Mouse (Mus musculus): Measurements from ENCODE around the gene Gm10644. TPM values are rescaled to one million over a fixed set of nuclear protein-coding genes. Genes with fewer than 3 reads are reported as not detected.
A peak's percentile ranks its signal among the peaks of the same experiment; 100 is the strongest.

The Gm10644 gene
- total RNA-seq, 2 experiments from 2014 or later: 0.49 to 0.54 TPM

DNA sequence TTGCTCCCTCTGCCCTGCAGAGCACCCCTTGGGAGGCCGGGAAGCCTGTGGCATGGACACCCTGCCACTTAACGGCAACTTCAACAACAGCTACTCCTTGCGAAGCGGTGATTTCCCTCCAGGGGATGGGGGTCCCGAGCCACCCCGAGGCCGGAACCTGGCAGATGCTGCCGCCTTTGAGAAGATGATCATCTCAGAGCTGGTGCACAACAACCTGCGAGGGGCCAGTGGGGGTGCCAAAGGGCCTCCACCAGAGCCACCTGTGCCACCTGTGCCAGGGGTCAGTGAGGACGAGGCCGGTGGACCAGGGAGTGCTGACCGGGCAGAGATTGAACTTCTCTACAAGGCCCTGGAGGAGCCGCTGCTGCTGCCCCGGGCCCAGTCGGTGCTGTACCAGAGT lies 16.7 kb downstream of the Gm10644 start:
- peak in 1 of 2 experiments; percentile 2 for DNase-seq (ENCODE audit: extremely low spot score in 1 of 2, low spot score in 1 of 2)

DNA sequence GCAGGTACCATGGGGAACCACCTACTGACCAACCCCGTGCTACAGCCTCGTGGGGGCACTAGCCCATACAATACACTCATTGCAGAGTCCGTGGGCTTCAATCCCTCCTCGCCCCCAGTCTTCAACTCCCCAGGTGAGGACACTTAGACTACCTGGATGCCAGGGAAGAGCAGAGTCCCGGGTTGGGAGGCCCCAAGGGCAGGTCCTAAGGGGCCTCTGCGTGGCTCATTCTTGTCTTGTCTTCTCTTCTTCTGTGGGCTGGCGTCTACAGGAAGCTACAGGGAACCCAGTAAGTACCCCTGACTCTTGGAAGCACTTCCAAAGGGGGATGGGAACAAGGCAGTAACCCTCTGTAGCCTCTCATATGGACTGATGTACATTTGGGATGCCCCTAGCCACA lies 17.4 kb downstream of the Gm10644 start:
- peak in 1 of 2 experiments; percentile 2 for DNase-seq (ENCODE audit: extremely low spot score in 1 of 2, low spot score in 1 of 2)

DNA sequence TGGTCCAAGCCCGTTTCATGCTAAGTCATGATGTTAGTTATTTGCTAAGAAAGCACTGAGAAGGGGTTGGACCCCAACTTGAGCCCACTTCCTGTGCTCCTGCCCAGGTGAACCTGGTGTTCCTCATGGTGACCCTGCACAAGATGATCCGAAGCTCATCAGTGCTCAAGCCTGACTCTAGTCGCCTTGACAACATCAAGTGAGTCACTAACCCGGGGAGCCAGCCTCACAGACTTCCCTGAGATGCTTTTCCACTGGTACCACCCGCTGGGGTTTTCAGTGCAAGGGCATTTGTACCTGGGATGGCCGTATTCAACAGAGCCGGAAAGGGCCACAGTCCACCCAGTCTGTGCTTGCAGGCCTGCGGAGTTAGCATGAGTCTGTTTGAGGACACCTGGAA lies 19.6 kb downstream of the Gm10644 start:
- DNase-seq (ENCODE audit: extremely low spot score in 1 of 2, low spot score in 1 of 2): no peak

DNA sequence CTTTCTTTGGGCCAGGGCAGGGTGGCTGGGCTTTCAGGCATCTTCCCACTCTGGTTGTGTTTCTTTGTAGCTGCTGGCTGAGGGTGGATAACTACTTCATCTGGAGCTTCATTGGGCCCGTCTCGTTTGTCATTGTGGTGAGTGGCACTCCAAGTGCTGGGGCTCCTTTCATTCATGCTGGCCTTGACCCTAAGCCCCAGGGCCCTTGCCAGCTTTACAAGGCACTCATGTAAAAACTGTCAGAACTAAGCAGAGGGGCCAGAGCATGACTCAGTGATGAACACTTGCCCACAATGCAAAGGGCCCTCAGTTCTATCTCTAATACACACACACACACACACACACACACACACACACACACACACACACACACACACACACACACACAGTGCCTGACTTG lies 20.0 kb downstream of the Gm10644 start:
- DNase-seq (ENCODE audit: extremely low spot score in 1 of 2, low spot score in 1 of 2): no peak

DNA sequence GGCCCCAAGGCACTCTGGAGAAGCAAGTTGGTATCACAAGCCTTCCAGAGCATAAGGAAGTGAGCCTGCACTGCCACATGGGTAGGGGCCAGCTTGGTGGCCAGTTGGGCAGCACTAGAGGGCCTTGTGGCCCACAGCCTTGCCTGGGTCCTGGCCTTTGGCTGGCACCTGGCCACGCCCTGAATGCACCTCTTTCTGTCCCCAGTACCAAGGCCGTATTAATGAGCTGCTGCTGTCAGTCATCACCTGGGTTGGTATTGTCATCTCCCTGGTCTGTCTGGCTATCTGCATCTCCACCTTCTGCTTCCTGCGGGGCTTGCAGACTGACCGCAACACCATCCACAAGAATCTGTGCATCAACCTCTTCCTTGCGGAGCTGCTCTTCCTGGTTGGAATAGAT lies 20.8 kb downstream of the Gm10644 start:
- no peak for DNase-seq (ENCODE audit: extremely low spot score in 1 of 2, low spot score in 1 of 2)

DNA sequence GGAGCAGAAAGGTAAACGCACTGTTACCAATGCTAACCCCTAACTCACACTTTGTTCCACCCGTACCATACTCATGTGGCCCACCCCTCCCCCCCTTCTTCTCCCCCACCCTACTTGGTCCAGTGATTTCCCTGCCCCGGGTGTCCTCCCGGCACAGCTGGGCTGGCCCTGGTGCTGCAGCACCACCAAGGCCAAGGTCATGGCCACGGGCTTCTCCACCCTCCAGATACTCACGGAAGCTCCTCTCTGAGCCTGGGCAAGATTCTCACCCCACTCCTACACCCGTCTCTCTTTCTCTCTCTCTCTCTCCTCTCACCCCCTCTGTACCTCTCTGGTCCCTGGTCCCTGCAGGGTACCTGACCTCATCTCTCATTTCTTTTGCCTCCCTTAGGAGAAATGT lies 28.7 kb downstream of the Gm10644 start:
- no peak for DNase-seq (ENCODE audit: extremely low spot score in 1 of 2, low spot score in 1 of 2)

DNA sequence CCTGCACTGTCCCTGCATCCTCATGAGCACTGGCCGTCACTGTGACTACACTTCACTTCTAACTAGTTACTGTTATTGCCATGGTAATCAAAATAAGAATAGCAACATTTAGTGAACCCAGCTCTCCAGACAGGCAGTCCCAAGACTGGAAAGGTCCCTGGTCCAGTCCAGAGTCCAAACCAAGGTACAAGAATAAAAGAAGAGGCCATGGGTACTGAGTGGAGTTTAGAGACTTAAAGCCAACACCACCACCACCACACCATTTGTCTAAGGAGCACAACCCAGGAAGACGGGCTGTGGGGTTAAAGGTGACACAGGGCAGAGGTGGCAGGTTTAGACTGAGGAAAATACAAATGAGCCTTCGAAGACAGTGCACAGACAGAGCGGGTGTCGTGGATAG lies 30.4 kb downstream of the Gm10644 start:
- DNase-seq (ENCODE audit: extremely low spot score in 1 of 2, low spot score in 1 of 2): no peak

DNA sequence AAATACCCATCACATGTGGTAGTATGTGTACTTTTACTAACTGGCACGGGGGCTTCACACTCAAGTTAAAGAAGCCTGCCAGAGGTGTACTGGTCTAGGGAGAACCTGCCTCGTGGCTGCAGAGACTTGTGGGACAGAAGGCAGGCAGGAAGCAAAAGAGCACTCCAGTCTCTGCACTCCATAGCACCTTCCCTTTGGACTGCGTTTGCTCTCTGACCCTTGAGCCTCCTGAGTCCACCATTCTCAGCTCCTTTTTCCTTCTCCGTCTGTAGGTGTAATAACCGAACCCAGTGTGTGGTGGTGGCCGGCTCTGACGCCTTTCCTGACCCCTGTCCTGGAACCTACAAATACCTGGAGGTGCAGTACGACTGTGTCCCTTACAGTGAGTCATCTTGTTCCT lies 32.3 kb downstream of the Gm10644 start:
- DNase-seq (ENCODE audit: extremely low spot score in 1 of 2, low spot score in 1 of 2): no peak

DNA sequence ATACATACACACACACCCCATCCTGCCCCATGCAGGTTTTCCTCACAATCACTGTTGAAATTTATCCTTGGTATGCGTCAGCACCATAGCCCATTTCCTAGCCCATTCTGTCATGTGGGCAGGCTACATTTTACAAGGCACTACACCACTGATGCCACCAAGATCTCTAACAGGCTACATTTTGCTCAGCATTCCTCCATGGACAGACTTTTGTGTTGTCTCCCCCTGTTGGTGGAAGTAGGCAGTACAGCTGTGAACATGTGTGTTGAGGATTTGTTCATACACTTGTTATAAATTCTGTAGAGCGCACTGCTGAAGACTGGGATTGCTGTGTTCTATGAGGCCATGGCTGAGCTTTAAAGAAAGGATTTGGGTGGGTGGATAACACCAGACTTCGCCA lies 33.4 kb downstream of the Gm10644 start:
- peak; percentile 77 to 97 for DNase-seq (ENCODE audit: extremely low spot score in 1 of 2, low spot score in 1 of 2)

DNA sequence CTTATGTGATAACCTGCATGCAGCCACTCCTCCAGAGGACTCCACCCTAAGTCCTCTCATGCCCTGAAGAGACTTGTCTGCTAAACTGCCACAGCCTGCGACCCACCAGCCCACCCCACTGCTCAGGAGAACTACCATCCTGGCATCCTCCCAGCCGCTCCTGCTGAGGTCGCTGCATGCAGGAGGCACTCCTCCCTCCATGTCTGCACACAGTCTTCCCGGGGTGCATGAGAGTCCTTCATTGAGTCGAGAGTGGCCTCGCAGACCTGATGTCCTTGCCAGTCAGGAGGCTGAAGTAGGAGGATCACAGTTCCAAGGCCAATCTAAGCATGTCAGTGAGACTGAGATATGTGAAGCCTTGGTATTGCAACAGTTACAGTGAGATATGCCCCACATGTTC lies 37.4 kb downstream of the Gm10644 start:
- no peak for DNase-seq (ENCODE audit: extremely low spot score in 1 of 2, low spot score in 1 of 2)

DNA sequence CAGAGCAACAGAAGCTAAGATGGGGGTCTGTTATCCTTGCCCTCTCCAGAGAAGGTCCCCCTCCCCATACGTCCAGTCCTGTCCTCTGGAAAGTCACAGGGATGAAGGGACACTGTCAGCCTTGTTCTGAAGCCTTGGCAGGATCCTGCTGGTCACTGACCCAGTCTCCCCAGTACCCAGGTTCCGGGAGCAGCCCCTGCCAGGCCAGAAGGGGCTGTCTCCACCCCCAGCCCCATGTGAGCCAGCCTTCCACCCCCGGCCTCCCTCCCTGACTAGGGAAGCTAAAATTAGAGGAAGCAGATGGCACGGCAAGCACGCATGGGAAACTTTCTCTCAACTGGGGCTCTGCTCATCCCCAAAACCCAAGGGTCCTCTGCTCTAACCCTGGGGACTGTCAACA lies 39.0 kb downstream of the Gm10644 start:
- DNase-seq (ENCODE audit: extremely low spot score in 1 of 2, low spot score in 1 of 2): peak; percentile 43 to 51

DNA sequence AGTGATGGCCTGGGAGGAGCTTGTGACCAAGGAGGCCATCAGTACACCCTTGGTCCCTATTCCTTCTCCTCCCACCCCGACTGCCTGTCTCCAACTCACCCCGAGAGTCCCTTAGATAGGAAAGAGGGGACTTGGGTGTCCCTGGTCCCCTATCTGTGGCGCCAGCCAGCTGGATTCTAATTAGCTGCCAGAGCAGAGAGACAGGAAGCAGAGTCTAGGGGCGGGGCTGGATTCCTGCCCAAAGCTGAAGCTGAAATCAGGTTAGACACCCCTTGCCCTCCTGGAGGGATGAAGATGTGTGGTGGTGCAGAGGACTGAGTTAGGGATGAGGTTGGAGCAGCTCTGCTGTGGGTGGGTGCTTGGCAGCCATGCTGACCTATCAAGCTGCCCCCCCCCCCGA lies 40.1 kb downstream of the Gm10644 start:
- peak in 1 of 2 experiments; percentile 36 for DNase-seq (ENCODE audit: extremely low spot score in 1 of 2, low spot score in 1 of 2)

DNA sequence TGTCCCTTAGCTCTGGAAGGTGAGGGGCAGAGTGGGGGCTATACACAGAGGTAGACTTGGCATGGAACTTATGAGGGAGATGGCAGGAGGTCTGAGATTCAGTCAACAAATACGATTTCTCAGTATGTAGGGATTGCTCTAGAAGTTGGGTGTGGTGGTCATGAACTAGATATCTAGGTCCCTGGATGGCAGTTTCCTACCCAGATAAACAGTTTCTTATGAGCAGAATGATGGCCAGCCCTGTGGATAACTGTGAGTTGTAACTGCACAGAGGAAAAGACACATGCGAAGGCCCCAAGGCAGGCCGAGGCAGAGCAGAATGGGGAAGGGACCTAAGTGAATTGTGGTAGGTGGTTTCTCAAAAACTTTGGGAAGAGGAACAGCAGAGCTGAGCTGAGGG lies 40.8 kb downstream of the Gm10644 start:
- DNase-seq (ENCODE audit: extremely low spot score in 1 of 2, low spot score in 1 of 2): no peak

DNA sequence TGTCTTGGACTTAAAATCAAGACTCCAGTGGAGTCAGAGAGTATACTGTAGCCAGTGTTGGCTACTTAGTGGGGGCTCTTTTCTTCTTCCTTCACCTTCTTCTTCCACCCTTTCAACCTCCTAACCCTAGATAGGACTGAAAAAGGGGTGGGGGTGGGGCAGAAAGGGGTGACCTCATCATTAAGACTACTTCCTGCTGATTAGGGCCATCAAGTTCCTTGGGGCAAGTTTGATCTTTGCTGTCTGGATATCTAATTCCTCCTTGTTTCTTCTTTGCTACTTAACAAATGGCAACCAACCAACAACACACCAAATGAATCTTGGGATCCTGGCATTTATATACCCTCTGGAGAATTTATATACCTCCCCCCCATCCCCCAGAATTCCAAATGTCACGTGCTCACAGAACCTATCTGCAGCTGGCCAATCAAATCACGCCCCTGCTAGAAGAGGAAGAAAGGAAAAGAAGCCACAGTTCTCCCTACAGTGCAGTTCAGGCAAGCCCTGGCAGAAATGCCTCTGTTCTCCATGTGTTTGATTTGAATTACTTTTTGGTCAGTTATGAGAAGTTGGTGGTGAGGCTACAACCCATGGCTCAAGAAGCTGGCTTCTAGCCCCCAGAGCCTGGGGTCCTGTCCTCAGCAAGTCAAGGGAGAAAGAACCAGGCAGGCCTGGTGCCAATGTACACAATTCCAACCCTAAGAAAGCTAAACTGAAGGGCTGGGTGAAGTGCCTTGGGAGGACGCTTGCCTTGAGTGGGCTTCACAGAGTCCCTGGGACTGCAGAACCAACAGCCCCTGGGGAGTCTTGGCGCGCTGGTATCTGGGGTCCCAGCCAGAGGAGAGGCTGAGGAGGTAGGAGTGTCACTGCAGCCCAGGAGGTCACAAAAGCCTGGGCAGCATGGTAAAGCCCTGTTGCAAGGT lies 42.9 kb downstream of the Gm10644 start:
- no peak for DNase-seq (ENCODE audit: extremely low spot score in 1 of 2, low spot score in 1 of 2)

DNA sequence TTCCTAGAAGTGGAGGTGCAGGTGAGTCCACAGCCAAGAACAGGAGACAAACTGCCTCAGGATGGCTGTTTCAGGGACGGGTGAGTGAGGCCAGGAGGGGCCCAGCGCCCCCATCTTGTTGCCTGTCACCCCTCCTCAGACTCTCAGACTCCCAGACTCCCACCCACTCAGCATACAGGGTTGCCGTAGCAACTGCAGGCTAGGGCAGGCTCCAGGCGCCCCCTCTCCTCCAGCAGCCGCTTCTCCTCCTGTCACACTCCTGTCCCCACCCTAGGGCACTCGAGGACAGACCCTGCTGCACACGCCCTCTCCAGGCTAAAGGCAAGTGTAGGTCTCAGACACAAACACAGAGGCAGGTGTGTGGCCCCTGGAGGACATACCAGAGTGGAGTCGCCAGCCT lies 45.7 kb downstream of the Gm10644 start:
- DNase-seq (ENCODE audit: extremely low spot score in 1 of 2, low spot score in 1 of 2): no peak

DNA sequence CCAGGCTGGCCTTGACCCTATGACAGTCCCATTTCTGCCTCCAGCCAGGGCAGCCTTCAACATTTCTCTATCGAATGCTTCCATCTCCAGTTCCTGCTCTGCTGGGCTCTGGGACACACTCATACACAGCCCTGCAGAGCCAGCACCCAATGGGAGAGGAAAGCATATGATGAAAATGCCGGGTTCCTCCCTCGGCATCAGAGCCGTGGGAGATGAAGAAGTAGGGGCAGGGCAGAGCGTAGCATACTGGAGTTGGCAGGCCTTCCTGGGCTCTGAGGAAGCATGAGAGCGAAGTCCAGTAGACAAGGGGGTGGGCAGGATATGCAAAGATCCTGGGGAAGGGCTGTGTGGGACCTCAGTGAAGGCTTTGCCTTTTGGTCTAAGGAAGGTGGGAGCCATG lies 46.4 kb downstream of the Gm10644 start:
- DNase-seq (ENCODE audit: extremely low spot score in 1 of 2, low spot score in 1 of 2): no peak

DNA sequence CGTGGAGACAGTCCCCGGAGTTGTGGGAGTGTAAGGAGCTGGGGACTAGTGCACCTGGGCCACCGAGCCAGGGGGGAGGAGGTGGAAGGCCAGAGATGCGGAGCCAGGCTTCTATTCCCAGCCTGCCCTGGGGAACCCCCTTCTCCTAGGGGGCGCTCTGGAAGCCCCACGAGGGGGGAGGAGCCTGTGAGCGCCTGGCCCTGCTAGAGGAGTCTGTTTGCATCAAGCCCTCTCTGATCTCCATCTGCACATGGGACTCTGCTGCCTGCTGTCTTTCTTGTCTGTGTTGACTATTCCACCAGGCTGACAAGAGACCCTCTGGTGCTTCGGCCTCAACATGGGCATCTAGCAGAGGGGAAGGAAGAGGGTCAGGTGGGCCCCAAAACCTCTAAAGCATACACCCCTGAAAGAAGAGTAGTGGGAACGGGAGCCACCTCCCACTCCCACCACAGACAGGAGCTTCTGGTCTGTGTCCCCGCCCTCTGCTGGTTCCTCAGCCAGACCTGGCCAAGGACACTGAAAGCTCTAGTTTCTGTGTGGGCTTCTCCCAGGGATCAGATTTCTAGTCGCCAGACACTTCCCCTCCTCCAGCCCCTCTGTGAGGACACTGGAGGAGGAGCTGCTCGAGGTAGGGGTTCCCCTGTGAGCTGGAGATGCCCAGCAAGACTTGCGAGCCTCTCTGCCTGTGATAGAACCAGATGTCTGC lies 51.9 kb downstream of the Gm10644 start:
- peak in 1 of 2 experiments; percentile 51 for DNase-seq (ENCODE audit: extremely low spot score in 1 of 2, low spot score in 1 of 2)

DNA sequence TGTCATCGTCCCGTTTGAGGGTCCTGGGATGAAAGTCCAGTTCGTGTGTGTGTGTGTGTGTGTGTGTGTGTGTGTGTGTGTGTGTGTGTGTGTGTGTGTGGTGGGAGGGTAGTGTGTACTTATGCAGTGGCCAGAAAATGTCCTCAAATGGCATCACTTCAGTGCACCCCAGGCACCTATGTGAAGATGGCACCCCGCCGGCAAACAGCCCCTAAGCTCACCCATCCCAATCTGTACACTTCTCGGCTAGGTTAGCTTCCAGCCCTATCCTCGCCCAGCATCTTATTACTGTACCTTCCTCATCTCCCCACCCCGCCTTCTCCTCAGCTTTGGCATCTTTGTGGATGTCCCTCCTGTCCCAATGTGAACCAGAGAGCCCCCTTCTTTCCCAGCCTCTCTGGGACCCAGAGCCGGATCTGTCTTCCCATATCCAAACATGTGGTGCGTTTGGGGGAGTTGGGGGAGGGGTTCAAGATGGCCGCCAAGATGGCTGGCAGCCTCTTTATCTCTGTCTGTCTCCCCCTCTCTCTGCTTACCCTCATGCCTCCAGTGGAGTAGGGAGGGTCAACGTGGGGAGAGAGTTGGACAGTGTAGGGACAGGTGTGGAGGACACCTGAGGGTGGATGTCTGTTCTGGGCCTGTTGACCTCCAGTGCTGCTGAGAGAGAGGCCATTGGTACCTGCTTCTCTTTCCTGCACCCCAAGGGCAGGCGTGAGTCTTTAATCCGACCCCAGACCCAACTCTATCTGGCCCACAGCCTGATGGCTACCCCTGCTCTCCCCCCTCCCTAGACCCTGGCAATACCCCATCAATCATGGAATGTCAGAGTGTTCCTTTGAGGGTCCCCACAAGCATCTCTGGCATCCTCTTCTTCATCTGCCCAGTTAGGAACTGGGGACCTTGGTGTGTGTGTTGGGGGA lies 53.2 kb downstream of the Gm10644 start:
- peak in 1 of 2 experiments; percentile 51 for DNase-seq (ENCODE audit: extremely low spot score in 1 of 2, low spot score in 1 of 2)

DNA sequence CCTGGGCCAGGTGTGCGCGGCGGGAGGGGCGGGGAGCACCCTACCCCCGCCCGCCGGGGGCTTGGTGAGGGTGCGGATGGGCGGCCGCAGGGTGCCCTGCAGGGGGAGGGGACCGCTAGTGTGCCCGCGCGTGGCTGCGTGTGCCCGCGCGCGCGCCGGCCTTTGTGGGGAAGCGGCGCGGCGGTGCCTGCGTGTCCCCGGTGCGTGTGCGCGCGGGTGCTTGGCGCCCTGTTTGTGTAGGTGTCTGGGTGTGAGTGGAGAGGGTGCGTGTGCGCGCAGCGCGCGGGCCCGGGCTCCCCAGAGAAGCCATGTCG lies 54.1 kb downstream of the Gm10644 start:
- peak; percentile 53 to 64 for DNase-seq (ENCODE audit: extremely low spot score in 1 of 2, low spot score in 1 of 2)

DNA sequence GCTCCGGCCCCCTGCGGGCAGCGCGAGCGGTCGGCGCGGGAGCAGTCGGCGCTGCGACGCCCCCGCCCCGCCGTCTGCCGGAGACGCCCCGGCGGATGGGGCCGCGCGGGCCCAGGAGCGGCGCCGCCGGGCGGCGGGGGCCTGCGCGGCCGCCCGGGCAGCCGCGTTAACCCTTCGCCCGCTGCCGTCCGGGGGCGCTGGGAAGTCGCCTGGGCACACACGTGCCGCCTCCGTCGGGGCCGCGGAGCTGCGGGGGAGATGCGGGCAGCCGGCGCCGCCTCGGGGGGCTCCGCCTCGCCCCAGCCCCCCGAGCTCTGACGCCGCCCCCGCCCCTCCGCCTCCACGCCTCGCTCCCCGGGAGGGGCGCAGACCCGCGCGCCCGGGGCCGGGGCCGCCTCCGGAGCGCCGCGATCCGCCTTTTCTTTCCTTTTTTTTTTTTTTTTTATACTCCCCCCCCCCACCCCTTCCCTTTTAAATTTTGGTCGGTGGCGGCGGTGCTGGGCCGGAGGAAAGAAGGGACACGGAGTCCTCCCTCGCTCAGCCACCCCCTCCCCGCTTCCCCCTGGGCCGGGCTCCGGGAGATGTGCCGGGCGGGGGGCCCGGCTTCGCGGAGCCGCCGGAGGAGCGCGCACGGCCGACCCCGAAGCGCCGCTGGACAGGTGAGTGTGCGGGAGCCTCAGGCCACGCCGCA lies 54.6 kb downstream of the Gm10644 start:
- DNase-seq (ENCODE audit: extremely low spot score in 1 of 2, low spot score in 1 of 2): no peak
